Mouse (Mus musculus): ENCODE results near the gene Cox7a2. TPM values are rescaled to one million over a fixed set of nuclear protein-coding genes. Genes with fewer than 3 reads are reported as not detected.

Gene Cox7a2
- 610 and 612 TPM in 2 replicates for polyA plus RNA-seq (2016; fragmentation: Nextera tagmentation; extraction: Ambion mirVana)

GRCm38 (mm10) chr9:79759385-79760005 is at the start of gene Cox7a2:
Cox7a2 (minus strand) TSS chr9:79759878.
- Histone ChIP-seq H3K4me2 (peak within 1 kb of the TSS; percentile 69), H3K4me1 (peaks cover 7% of the 10 kb centered on the region), H3K27me3 (no peaks in the 10 kb centered on the region), H3K36me3 (replicated peaks) (peaks cover 20% of the 10 kb centered on the region), H3K27ac (peak within 1 kb of the TSS; percentile 83), H3K9ac (peak within 1 kb of the TSS; percentile 80), H3K9me3 (no peaks in the 10 kb centered on the region), H3K4me3 (replicated peaks) (peak within 1 kb of the TSS; percentile 82)
- peak; percentile 100 for ATAC-seq (ENCODE audit: low FRiP score)
- under 1% methylated on average over 49 of the region's 49 CpGs for WGBS

DNA sequence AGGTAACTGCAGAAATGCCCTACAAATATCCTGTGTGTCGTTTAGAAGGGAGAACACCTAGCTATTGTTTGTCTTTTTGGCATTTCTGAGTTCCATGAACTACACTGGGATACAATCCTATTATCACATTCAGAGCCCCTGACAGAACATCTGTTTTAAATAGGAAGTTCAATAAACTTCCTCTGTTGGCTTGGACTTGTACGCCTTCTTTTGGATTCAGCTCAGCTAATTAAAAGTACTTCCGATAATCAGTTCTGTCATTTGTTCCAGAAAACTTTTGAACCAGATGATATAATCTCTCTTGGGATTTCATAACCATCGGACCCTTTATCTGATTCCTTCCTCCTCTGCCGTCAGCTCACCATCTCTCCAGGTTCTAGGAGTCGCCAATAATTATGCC is 49.7 kb upstream of the Cox7a2 start:
- WGBS = 84% methylated on average over 6 of the region's 6 CpGs

DNA sequence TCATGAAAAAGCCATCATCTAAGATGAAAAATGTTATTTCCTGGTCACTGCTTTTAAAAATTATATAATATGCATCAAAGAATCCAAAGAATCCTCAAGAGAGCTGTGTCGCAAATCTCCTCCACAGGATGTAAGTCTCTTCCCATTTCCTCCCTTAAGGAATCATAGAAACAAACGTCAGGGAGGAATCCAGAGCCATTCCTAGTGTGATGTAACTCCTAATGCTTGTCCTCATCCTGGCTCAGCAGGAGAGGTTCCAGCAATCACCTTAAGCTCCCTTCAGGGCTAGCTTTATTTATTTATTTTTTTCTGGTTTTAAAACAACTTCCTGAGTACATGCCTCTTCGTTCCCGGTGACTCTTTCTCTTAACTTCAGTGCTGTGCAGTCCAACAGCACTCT is 47.5 kb upstream of the Cox7a2 start:
- H3K36me3 ChIP-seq (replicated peaks) = no peaks in the 10 kb centered on the region
- no peak overlapping the region for H3K27ac ChIP-seq
- no peak for ATAC-seq (ENCODE audit: low FRiP score)
- H3K4me2 ChIP-seq = no peak overlapping the region
- no peak overlapping the region for H3K9ac ChIP-seq
- H3K27me3 ChIP-seq = no peaks in the 10 kb centered on the region
- no peak overlapping the region for H3K4me3 ChIP-seq (replicated peaks)
- H3K4me1 ChIP-seq = no peaks in the 10 kb centered on the region
- H3K9me3 ChIP-seq = no peaks in the 10 kb centered on the region
- 63% methylated on average over 4 of the region's 4 CpGs for WGBS

More for the DNA sequence above, 49.7 kb upstream of the Cox7a2 start:
- Histone ChIP-seq H3K27me3 (no peaks in the 10 kb centered on the region), H3K27ac (no peak overlapping the region), H3K4me2 (no peak overlapping the region), H3K9ac (no peak overlapping the region), H3K9me3 (no peaks in the 10 kb centered on the region), H3K4me1 (no peaks in the 10 kb centered on the region), H3K4me3 (replicated peaks) (no peak overlapping the region), H3K36me3 (replicated peaks) (no peaks in the 10 kb centered on the region)
- no peak for ATAC-seq (ENCODE audit: low FRiP score)

DNA sequence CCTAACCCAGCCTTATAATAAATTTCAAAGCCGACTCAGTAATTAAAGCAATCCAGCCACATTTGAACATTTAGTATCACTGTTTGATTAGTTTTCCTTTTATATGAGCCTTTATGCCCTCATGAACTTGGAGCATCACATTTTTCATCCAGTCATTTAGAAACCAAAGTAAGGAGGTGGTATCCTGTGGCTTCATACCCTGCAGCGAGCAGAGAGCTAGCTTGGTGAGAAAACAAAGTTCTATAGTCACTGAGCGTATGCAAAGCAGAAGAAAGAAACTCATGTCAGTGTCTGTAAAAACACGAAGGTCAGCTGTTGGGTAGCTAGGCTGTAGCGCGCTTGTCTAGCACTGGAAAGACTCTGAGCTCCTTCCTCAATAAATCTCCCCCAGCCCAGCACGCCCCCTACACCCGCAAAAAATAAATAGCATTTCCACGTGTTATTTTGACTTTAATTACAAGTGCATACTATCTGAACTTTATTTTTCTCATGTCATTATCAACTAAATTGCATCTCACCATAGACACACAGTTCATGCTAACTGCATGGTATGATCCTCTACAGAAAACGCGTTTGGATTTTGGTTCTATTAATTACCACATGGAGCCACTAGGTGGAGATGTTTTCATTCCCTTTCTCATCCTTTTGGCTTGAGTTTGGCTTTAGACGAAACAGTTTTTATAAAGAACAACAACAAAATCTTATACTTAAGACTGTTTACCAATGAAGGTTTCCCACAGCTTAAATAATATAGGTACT is 46.8 kb upstream of the Cox7a2 start:
- H3K27me3 ChIP-seq = no peaks in the 10 kb centered on the region
- H3K4me3 ChIP-seq (replicated peaks) = no peak overlapping the region
- H3K9me3 ChIP-seq = no peaks in the 10 kb centered on the region
- no peak overlapping the region for H3K9ac ChIP-seq
- no peak overlapping the region for H3K4me2 ChIP-seq
- no peak overlapping the region for H3K27ac ChIP-seq
- H3K36me3 ChIP-seq (replicated peaks) = no peaks in the 10 kb centered on the region
- ATAC-seq (ENCODE audit: low FRiP score) = peak; percentile 49; the same call in 1 of the 2 replicates
- 47% methylated on average over 12 of the region's 12 CpGs for WGBS
- H3K4me1 ChIP-seq = no peaks in the 10 kb centered on the region

GRCm38 (mm10) chr9:79805426-79805825 is 45.7 kb upstream of the Cox7a2 start:
- Histone ChIP-seq H3K4me1 (no peaks in the 10 kb centered on the region), H3K36me3 (replicated peaks) (no peaks in the 10 kb centered on the region), H3K9ac (no peak overlapping the region), H3K4me2 (no peak overlapping the region), H3K27ac (no peak overlapping the region), H3K4me3 (replicated peaks) (no peak overlapping the region), H3K9me3 (no peaks in the 10 kb centered on the region), H3K27me3 (no peaks in the 10 kb centered on the region)
- WGBS = 92% methylated on average over 10 of the region's 10 CpGs
- ATAC-seq (ENCODE audit: low FRiP score) = no peak

DNA sequence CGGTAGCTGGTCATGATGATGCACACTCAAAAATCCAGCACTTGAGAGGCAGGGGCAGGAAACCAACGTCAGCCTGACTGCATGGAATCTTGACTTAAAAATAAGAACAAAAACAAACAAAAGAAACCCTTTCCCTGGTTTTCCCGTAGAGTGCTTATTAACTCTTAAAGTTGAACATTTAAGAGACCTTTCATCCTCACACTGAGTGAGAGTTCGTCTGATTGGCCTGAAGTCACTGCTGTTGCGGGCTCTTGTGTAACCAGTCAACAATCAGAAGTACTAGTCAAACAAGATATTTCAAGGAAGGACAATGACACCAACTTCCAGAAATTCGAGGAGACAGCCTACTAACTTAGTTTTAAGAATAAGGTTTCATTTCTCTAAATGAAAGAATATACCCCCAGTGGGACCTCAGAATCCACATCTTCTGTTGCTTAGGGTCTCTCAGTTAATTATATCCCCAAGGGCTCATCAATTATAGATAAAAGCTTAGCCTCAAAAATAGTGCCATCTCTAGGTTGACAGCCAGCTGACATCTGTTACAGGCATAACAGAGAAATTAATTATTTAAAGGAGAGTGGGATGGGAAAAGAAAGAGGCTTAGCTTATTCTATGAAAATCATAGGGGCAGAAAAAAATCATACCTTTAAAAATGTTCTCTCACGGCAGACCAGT is 36.9 kb upstream of the Cox7a2 start:
- no peak overlapping the region for H3K4me2 ChIP-seq
- no peaks in the 10 kb centered on the region for H3K36me3 ChIP-seq (replicated peaks)
- 74% methylated on average over 7 of the region's 7 CpGs for WGBS
- H3K4me3 ChIP-seq (replicated peaks) = no peak overlapping the region
- H3K9ac ChIP-seq = no peak overlapping the region
- H3K9me3 ChIP-seq = no peaks in the 10 kb centered on the region
- no peak overlapping the region for H3K27ac ChIP-seq
- peaks cover 9% of the 10 kb centered on the region for H3K4me1 ChIP-seq
- ATAC-seq (ENCODE audit: low FRiP score) = no peak
- no peaks in the 10 kb centered on the region for H3K27me3 ChIP-seq

GRCm38 (mm10) chr9:79795076-79795475 is 35.4 kb upstream of the Cox7a2 start:
- Histone ChIP-seq H3K9ac (no peak overlapping the region), H3K4me3 (replicated peaks) (no peak overlapping the region), H3K27ac (no peak overlapping the region), H3K4me2 (no peak overlapping the region), H3K9me3 (no peaks in the 10 kb centered on the region), H3K36me3 (replicated peaks) (no peaks in the 10 kb centered on the region), H3K4me1 (peaks cover 15% of the 10 kb centered on the region), H3K27me3 (no peaks in the 10 kb centered on the region)
- no peak for ATAC-seq (ENCODE audit: low FRiP score)
- WGBS = 89% methylated on average over 1 of the region's 1 CpGs

- Histone ChIP-seq H3K27me3 (no peaks in the 10 kb centered on the region), H3K4me1 (peaks cover 20% of the 10 kb centered on the region), H3K9me3 (no peaks in the 10 kb centered on the region), H3K4me2 (peak within 1 kb of the TSS; percentile 66), H3K9ac (peak within 1 kb of the TSS; percentile 82), H3K27ac (peak within 1 kb of the TSS; percentile 92), H3K4me3 (replicated peaks) (peak within 1 kb of the TSS; percentile 92), H3K36me3 (replicated peaks) (no peaks in the 10 kb centered on the region)
- WGBS = under 1% methylated on average over 89 of the region's 91 CpGs
- ATAC-seq (ENCODE audit: low FRiP score) = peak; percentile 98
These were observed 33.5 kb upstream of the Cox7a2 start, which contains the start of gene Tmem30a for GRCm38 (mm10) chr9:79792841-79793835. Tmem30a (minus strand) TSS chr9:79793507.

GRCm38 (mm10) chr9:79785794-79786085 is 26.1 kb upstream of the Cox7a2 start:
- Histone ChIP-seq H3K27me3 (no peaks in the 10 kb centered on the region), H3K4me1 (peaks cover 22% of the 10 kb centered on the region), H3K4me3 (replicated peaks) (no peak overlapping the region)

GRCm38 (mm10) chr9:79784934-79785793 is 25.5 kb upstream of the Cox7a2 start:
- no peaks in the 10 kb centered on the region for H3K9me3 ChIP-seq
- ATAC-seq (ENCODE audit: low FRiP score) = no peak
- H3K4me1 ChIP-seq = peaks cover 20% of the 10 kb centered on the region
- H3K27me3 ChIP-seq = no peaks in the 10 kb centered on the region
- no peak overlapping the region for H3K4me2 ChIP-seq
- no peaks in the 10 kb centered on the region for H3K36me3 ChIP-seq (replicated peaks)
- H3K4me3 ChIP-seq (replicated peaks) = no peak overlapping the region
- no peak overlapping the region for H3K9ac ChIP-seq
- H3K27ac ChIP-seq = no peak overlapping the region
- 86% methylated on average over 2 of the region's 2 CpGs for WGBS

More at GRCm38 (mm10) chr9:79785794-79786085, 26.1 kb upstream of the Cox7a2 start:
- no peaks in the 10 kb centered on the region for H3K36me3 ChIP-seq (replicated peaks)
- H3K9ac ChIP-seq = no peak overlapping the region
- no peak overlapping the region for H3K4me2 ChIP-seq
- WGBS = 82% methylated on average over 2 of the region's 2 CpGs
- no peak for ATAC-seq (ENCODE audit: low FRiP score)
- H3K27ac ChIP-seq = no peak overlapping the region
- no peaks in the 10 kb centered on the region for H3K9me3 ChIP-seq

DNA sequence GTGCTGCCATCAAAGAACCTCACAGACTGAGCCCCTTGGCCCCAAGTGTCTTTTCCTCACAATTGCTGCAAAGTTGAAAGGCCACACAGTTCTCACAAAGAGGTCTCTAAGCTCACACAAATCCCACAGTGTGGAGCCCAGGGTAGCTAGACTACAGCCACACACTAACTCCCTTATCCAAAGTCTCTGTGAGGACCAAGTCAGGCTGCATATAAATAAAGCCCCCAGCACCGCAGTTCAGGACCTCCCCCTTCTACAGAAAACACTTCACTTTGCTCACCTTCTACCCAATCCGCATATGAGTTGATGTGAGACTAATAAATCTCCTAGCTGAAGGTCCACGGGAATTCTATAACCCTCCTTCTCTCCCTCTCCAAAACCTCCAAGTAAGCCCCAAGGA is 24.8 kb upstream of the Cox7a2 start:
- H3K4me2 ChIP-seq = no peak overlapping the region
- H3K9ac ChIP-seq = no peak overlapping the region
- H3K4me3 ChIP-seq (replicated peaks) = no peak overlapping the region
- WGBS = 53% methylated on average over 3 of the region's 3 CpGs
- H3K9me3 ChIP-seq = no peaks in the 10 kb centered on the region
- H3K36me3 ChIP-seq (replicated peaks) = no peaks in the 10 kb centered on the region
- H3K4me1 ChIP-seq = peaks cover 18% of the 10 kb centered on the region
- H3K27ac ChIP-seq = no peak overlapping the region
- H3K27me3 ChIP-seq = no peaks in the 10 kb centered on the region
- ATAC-seq (ENCODE audit: low FRiP score) = no peak
